Mouse (Mus musculus): ENCODE measurements around the gene Vmn1r239-ps. TPM values are rescaled to one million over a fixed set of nuclear protein-coding genes. Genes with fewer than 3 reads are reported as not detected.
"Not testable (repeated sequence)": the region's sequence is repeated elsewhere in the genome, so short reads cannot be mapped to it uniquely, and the experiment has no call there.

Gene Vmn1r239-ps
- not detected for total RNA-seq (2021)

DNA sequence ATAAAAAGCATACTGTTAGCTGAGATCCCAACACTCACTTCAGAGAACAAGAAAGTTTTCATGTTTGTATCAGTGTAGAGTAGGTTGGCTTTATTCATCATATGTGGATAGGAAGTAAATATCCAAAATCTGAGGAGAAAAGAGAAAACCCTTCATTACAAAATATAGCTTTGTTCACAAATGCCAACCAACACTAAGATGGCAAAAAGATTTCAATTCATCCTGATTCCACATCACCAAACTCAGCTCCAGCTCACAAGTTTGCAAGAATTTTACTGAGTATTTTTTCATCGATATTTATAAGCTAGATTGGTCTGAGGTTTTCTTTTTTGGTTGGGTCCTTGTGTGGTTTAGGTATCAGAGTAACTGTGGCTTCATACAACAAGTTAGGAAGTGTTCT lies at the start of gene Vmn1r239-ps:
Vmn1r239-ps (minus strand) TSS at position 101 of the 400 bp plus-strand sequence.
- DNase-seq (ENCODE audit: extremely low spot score in 1 of 2, low spot score in 1 of 2): not testable (repeated sequence)

DNA sequence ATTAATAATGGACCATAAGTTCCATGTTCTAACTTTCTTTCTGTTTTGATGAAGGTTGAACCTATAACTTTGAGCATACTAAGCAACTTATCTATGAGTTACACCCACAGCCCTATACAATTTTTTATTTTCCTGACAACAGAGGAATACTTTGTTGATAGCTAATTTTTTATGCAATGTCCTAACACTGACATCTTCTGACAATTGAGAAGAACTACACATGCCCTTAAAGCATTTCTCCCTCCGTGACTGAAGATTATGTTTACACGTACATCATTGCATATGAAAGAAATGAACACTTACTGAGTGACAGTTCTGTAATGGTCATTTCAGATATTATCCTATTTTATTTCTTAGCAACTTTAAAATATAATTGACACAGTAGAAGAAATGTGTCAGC lies 36.0 kb upstream of the Vmn1r239-ps start:
- DNase-seq (ENCODE audit: extremely low spot score in 1 of 2, low spot score in 1 of 2): no peak

DNA sequence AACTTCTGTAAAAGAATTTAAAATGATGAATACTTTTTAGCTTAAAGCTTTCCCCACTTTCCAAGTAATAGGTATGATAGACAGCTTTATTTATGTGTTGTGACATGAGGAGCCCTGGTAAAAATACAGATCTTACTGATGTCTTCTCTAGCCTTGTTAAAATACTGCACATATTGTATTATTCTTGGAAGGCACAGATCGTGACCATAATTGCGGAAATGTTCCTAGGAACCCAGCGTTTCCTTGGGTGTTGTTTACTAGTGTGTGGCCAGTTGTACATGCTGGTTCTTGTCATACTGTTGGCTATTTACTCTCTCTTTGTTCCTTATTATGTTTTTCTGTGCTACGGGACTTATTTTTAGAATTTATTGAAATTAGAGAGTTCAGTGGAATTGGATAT lies 10.1 kb downstream of the Vmn1r239-ps start:
- DNase-seq (ENCODE audit: extremely low spot score in 1 of 2, low spot score in 1 of 2): no peak

DNA sequence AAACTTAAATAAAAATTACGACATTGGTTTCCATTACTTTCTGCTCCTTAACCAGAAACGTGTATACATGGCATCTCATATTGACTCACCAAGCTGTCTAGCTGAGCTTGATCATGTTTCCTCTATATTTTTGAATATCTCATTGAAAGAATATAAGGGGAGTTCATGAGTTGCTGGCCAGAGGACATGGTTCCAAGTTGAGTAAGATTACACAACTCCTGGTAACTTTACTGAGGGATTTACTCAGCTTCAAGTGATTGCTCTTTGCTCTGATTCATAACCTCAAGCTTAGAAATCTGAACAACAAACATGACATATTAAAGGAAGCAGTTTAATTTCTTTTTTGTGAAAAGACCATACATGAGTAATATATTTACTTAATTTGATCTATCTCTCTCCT lies 18.1 kb downstream of the Vmn1r239-ps start:
- no peak for DNase-seq (ENCODE audit: extremely low spot score in 1 of 2, low spot score in 1 of 2)

DNA sequence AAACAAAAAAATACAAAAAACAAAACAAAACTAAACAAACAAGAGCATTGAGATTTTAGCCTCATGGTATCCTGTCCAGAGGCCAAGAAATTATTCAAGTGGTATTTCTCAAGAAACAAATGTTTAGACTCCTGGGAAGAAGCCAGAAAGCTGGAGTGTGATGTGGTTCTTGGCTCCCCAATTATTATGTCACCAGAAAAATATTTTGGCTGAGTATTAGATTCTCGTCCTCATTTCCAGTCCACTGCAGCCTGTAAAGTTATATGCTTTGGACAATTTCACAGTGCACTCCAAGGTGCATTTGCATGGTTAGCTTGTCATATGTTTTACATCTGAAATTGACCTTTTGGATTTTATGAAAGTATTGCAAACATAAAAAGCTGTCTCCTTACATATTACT lies 23.8 kb downstream of the Vmn1r239-ps start:
- DNase-seq (ENCODE audit: extremely low spot score in 1 of 2, low spot score in 1 of 2): no peak

DNA sequence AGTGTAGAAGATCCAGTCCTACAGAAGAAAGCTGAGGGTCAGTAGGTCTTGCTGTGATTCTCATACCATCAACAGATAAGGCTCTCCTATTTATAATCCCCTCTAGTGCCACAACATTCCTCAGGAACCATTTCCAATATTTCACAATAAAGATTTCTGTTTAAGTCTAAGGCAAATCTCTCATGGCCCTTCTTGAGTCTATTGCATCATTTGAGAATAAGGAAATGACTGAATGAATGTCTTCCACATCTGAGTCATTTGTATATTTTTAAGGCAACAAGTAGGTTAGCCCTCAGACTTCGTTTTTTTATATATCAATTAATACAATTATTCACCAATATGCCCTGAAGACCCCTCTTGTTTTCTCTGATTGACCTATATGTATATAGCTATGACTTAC lies 24.4 kb downstream of the Vmn1r239-ps start, which contains the start of gene Il13ra2:
Il13ra2 (minus strand) TSS at position 64 of the 400 bp plus-strand sequence.
- no peak for DNase-seq (ENCODE audit: extremely low spot score in 1 of 2, low spot score in 1 of 2)

Other genes with a start within 250 kb of the Vmn1r239-ps start
- under 1 TPM; 0.23 to 0.57 TPM for gene Il13ra2, start 24.5 kb downstream of the Vmn1r239-ps start, total RNA-seq (2021)
- 10 to 100 TPM; 23.9 to 30.4 TPM for gene Lrch2, start 100.4 kb upstream of the Vmn1r239-ps start, total RNA-seq (2021)